In genomic region chr2:26915927-26916728, GRCm38 (mm10) we compare ENCODE assay signal across 8 mouse cellular contexts. TPM values are rescaled to one million over a fixed set of nuclear protein-coding genes. Genes with fewer than 3 reads are reported as not detected.
DNase-seq lines count a peak whose midpoint lies in the region; ATAC-seq and TF ChIP-seq lines count a peak whose summit lies in the region.

Gene Surf2, plus strand, starts transcription at chr2:26916367.
Gene Surf1, minus strand, starts transcription at chr2:26916530.

- WGBS in embryonic facial prominence, embryonic 10.5 days = 2% methylated on average over 47 of the region's 47 CpGs
- 1% methylated on average over 47 of the region's 47 CpGs for WGBS in intestine, postnatal 0 days
- WGBS in midbrain, embryonic 10.5 days = 2% methylated on average over 47 of the region's 47 CpGs

- H3K4me1 ChIP-seq in embryonic facial prominence, embryonic 10.5 days = peaks cover 45% of the 10 kb centered on the region
- H3K4me1 ChIP-seq in intestine, postnatal 0 days (replicated peaks; ENCODE audit: control insufficient read depth, insufficient read depth, low read length) = peaks cover 12% of the 10 kb centered on the region
- peaks cover 50% of the 10 kb centered on the region for H3K4me1 ChIP-seq in midbrain, embryonic 10.5 days

- no peak for TF ChIP-seq CTCF in intestine, postnatal 0 days (IDR thresholded peaks at IDR 0.05; ENCODE audit: low read depth)

- peak; percentile 85 for DNase-seq in adrenal gland, adult 8-10 months
- peak; percentile 86 for DNase-seq in embryonic facial prominence, embryonic 10.5 days (ENCODE audit: low spot score)
- DNase-seq in gonadal fat pad, adult 2 months (ENCODE audit: low read depth) = no peak
- peak; percentile 89 to 90 for DNase-seq in left cerebral cortex, postnatal 36 days (ENCODE audit: low spot score in 2 of 2)
- peak; percentile 86 for DNase-seq in midbrain, embryonic 10.5 days (ENCODE audit: low spot score)
- DNase-seq in right cerebral cortex, postnatal 36 days (ENCODE audit: low spot score in 2 of 2) = peak; percentile 84 to 90
- DNase-seq in urinary bladder, postnatal 4 days (ENCODE audit: low spot score in 2 of 2) = peak; percentile 74 to 81

- H3K9me3 ChIP-seq in embryonic facial prominence, embryonic 10.5 days = no peaks in the 10 kb centered on the region
- no peaks in the 10 kb centered on the region for H3K9me3 ChIP-seq in intestine, postnatal 0 days (ENCODE audit: control insufficient read depth)
- no peaks in the 10 kb centered on the region for H3K9me3 ChIP-seq in midbrain, embryonic 10.5 days (replicated peaks)

- H3K4me2 ChIP-seq in intestine, postnatal 0 days (replicated peaks; ENCODE audit: low read depth) = peak within 1 kb of the TSS; percentile 94

- H3K4me3 ChIP-seq in embryonic facial prominence, embryonic 10.5 days = peak within 1 kb of the TSS; percentile 80
- peak within 1 kb of the TSS; percentile 72 for H3K4me3 ChIP-seq in intestine, postnatal 0 days (ENCODE audit: low read depth, low read length)
- H3K4me3 ChIP-seq in midbrain, embryonic 10.5 days = peak within 1 kb of the TSS; percentile 84

- H3K27ac ChIP-seq in embryonic facial prominence, embryonic 10.5 days (replicated peaks) = peak within 1 kb of the TSS; percentile 88
- peak within 1 kb of the TSS; percentile 96 for H3K27ac ChIP-seq in intestine, postnatal 0 days (ENCODE audit: low read depth, low read length)
- peak within 1 kb of the TSS; percentile 88 for H3K27ac ChIP-seq in midbrain, embryonic 10.5 days (replicated peaks)

- H3K9ac ChIP-seq in intestine, postnatal 0 days (ENCODE audit: low read depth, low read length) = peak within 1 kb of the TSS; percentile 91

- ATAC-seq in intestine, postnatal 0 days = peak; percentile 60

- intact Hi-C loops in left cerebral cortex, postnatal 36 days (cut with DNase I) = loop anchor here (5.0 to 10.0 kb wide), 2 partner anchors 111 to 471 kb away; partner anchors contain the start of genes Sec16a and Slc2a6

- peaks cover 76% of the 10 kb centered on the region for H3K36me3 ChIP-seq in embryonic facial prominence, embryonic 10.5 days (replicated peaks)
- peaks cover 67% of the 10 kb centered on the region for H3K36me3 ChIP-seq in intestine, postnatal 0 days (ENCODE audit: control insufficient read depth, insufficient read depth)
- peaks cover 78% of the 10 kb centered on the region for H3K36me3 ChIP-seq in midbrain, embryonic 10.5 days

- no peaks in the 10 kb centered on the region for H3K27me3 ChIP-seq in embryonic facial prominence, embryonic 10.5 days (replicated peaks; ENCODE audit: low read depth, poor library complexity, severe bottlenecking)
- H3K27me3 ChIP-seq in intestine, postnatal 0 days (replicated peaks; ENCODE audit: control insufficient read depth, insufficient read depth, low read length) = no peaks in the 10 kb centered on the region
- no peaks in the 10 kb centered on the region for H3K27me3 ChIP-seq in midbrain, embryonic 10.5 days (ENCODE audit: low read depth, poor library complexity, severe bottlenecking)

RNA-seq across cellular contexts. Expression of gene Surf2, which starts in this region (rescaled TPM):
- 10 to 100 TPM; 43.1 to 55.8 (median 52.2) TPM for total RNA-seq in adrenal gland, adult 8-10 months (2022)
- polyA plus RNA-seq in embryonic facial prominence, embryonic 10.5 days (2016; fragmentation: Nextera tagmentation; extraction: Ambion mirVana) = 56.7 and 58.5 TPM in 2 replicates
- polyA plus RNA-seq in gonadal fat pad, adult 2 months (2012; rRNA removed) = 26.7 and 27.8 TPM in 2 replicates
- 33.2 and 33.5 TPM in 2 replicates for polyA plus RNA-seq in intestine, postnatal 0 days (2015; fragmentation: Nextera tagmentation; extraction: Ambion mirVana)
- total RNA-seq in left cerebral cortex, postnatal 36 days (2021) = 10 to 100 TPM; 33.2 to 34.0 TPM
- 53.6 and 58.6 TPM in 2 replicates for polyA plus RNA-seq in midbrain, embryonic 10.5 days (2016; fragmentation: Nextera tagmentation; extraction: Ambion mirVana)

RNA-seq across cellular contexts. Expression of gene Surf1, which starts in this region (rescaled TPM):
- total RNA-seq in adrenal gland, adult 8-10 months (2022) = 100 to 1,000 TPM; 128 to 137 (median 135) TPM
- polyA plus RNA-seq in embryonic facial prominence, embryonic 10.5 days (2016; fragmentation: Nextera tagmentation; extraction: Ambion mirVana) = 44.5 and 48.6 TPM in 2 replicates
- 63.5 and 64.5 TPM in 2 replicates for polyA plus RNA-seq in gonadal fat pad, adult 2 months (2012; rRNA removed)
- polyA plus RNA-seq in intestine, postnatal 0 days (2015; fragmentation: Nextera tagmentation; extraction: Ambion mirVana) = 59.8 and 65.3 TPM in 2 replicates
- total RNA-seq in left cerebral cortex, postnatal 36 days (2021) = 100 to 1,000 TPM in 1 of 2 experiments, 10 to 100 TPM in 1; 95.5 to 106 TPM
- 47.8 and 53.0 TPM in 2 replicates for polyA plus RNA-seq in midbrain, embryonic 10.5 days (2016; fragmentation: Nextera tagmentation; extraction: Ambion mirVana)
